Mouse (Mus musculus) left cerebral cortex, postnatal 10 days (tissue): ENCODE measurements around the gene Mxra8. TPM values are rescaled to one million over a fixed set of nuclear protein-coding genes. Genes with fewer than 3 reads are reported as not detected.

Experiments
- DNase-seq, 2 experiments: peaks; one replicate each; pipeline ENCODE4 v3.0.0; 2021 to 2022; ENCODE audit warnings: low spot score in 2 of 2, mixed read lengths in 1 of 2; ENCODE audit errors: extremely low spot score in 1 of 2
- intact Hi-C: fragments of 180-260 bp; cut with DNase I; formaldehyde crosslinking; loops from one replicate; pipeline ENCODE4 v1.15.1; 2025
- total RNA-seq, 2 experiments: library from RNA; stranded (reverse); gene quantifications; 2 replicates each; pipeline ENCODE4 v1.2.3; 2021

Gene Mxra8
- total RNA-seq, 2 experiments from 2014 or later = 10.6 to 14.1 TPM

- intact Hi-C loops = no loop called here
- no peak for DNase-seq
Measured at GRCm38 (mm10) chr4:155832321-155832720, 7.2 kb upstream of the Mxra8 start.

- intact Hi-C loops = no loop called here
- no peak for DNase-seq
Measured at GRCm38 (mm10) chr4:155833234-155833633, 6.2 kb upstream of the Mxra8 start.

GRCm38 (mm10) chr4:155833836-155834235, 5.6 kb upstream of the Mxra8 start:
- intact Hi-C loops = no loop called here
- peak; percentile 79 to 91 for DNase-seq

- no peak for DNase-seq
- intact Hi-C loops = no loop called here
Measured at GRCm38 (mm10) chr4:155837404-155838010, 2.0 kb upstream of the Mxra8 start.

GRCm38 (mm10) chr4:155838187-155839153, 1.0 kb upstream of the Mxra8 start:
- intact Hi-C loops = no loop called here
- DNase-seq = no peak

- intact Hi-C loops = no loop called here
- no peak for DNase-seq
Measured at GRCm38 (mm10) chr4:155840076-155841002, 859 bp downstream of the Mxra8 start.

- intact Hi-C loops = no loop called here
- DNase-seq = peak in 1 of 2 experiments; percentile 74
Measured at GRCm38 (mm10) chr4:155841003-155841454, 1.5 kb downstream of the Mxra8 start.

GRCm38 (mm10) chr4:155841651-155842270, 2.3 kb downstream of the Mxra8 start:
- DNase-seq = peak in 1 of 2 experiments; percentile 49
- intact Hi-C loops = no loop called here

GRCm38 (mm10) chr4:155843231-155843630, 3.8 kb downstream of the Mxra8 start:
- intact Hi-C loops = no loop called here
- DNase-seq = peak in 1 of 2 experiments; percentile 3

GRCm38 (mm10) chr4:155846871-155847578, 7.5 kb downstream of the Mxra8 start, which contains the start of gene Dvl1:
TSS of gene Dvl1 (plus strand) at chr4:155847402.
- peak; percentile 90 to 94 for DNase-seq
- intact Hi-C loops = no loop called here

GRCm38 (mm10) chr4:155847591-155848352, 8.3 kb downstream of the Mxra8 start:
- intact Hi-C loops = no loop called here
- DNase-seq = peak in 1 of 2 experiments; percentile 67

- DNase-seq = no peak
- intact Hi-C loops = no loop called here
Measured at GRCm38 (mm10) chr4:155848434-155849095, 9.1 kb downstream of the Mxra8 start.

- intact Hi-C loops = no loop called here
- no peak for DNase-seq
Measured at GRCm38 (mm10) chr4:155849391-155849790, 9.9 kb downstream of the Mxra8 start.

GRCm38 (mm10) chr4:155849792-155850451, 10.4 kb downstream of the Mxra8 start:
- DNase-seq = no peak
- intact Hi-C loops = no loop called here

GRCm38 (mm10) chr4:155851368-155851767, 11.9 kb downstream of the Mxra8 start:
- no peak for DNase-seq
- intact Hi-C loops = no loop called here

- no peak for DNase-seq
- intact Hi-C loops = no loop called here
Measured at GRCm38 (mm10) chr4:155851951-155852411, 12.5 kb downstream of the Mxra8 start.
